In the genomic region with DNA sequence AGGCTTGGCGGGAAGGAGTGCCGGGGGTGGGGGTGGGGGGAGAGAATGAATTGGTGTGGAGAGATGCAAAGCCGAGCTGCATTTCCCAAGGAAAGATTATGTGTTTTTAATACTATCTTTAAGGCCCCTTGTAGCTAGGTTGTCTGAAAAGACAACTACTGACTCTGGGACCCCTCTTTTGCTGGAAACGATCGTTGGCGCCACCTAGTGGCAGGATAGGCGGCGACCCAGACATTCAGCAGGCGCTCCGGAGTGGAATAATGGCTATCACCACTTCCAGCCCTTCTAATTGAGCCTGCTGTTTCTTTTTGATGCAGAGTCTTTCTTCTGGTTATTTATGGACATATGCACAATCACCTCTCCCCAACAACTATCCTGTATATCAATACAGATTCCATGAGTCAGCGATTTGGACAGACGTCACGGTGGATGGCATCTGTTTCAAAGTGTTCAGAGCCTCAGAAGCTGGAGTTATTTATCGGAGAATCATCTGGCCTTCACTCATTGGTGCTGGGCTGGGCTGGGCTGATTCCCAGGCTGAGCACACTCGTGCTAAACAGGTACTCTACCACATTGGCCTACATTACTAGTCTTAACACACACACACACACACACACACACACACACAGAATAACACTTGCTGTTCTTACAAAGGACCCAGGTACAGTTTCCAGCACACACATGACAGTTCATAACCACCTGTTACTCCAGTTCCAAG, we compare ENCODE assay signal across 8 mouse cellular contexts. TPM values are rescaled to one million over a fixed set of nuclear protein-coding genes. Genes with fewer than 3 reads are reported as not detected.
DNase-seq lines count a peak whose midpoint lies in the region; ATAC-seq and TF ChIP-seq lines count a peak whose summit lies in the region.

No protein-coding gene starts in this region.

- no peak overlapping the region for H3K4me3 ChIP-seq in hindbrain, postnatal 0 days (ENCODE audit: low read length)
- H3K4me3 ChIP-seq in midbrain, embryonic 12.5 days, result no peak overlapping the region

- H3K4me1 ChIP-seq in hindbrain, postnatal 0 days (ENCODE audit: insufficient read depth, low read length), result no peaks in the 10 kb centered on the region
- no peaks in the 10 kb centered on the region for H3K4me1 ChIP-seq in midbrain, embryonic 12.5 days

- no peak for ATAC-seq in Patski
- ATAC-seq in hindbrain, postnatal 0 days, result peak; percentile 80; the same call in 1 of the 2 replicates
- ATAC-seq in midbrain, embryonic 12.5 days (ENCODE audit: low FRiP score, low read depth), result peak; percentile 70
- no peak for ATAC-seq in monocyte, adult 5-6 weeks (replicated peaks; ENCODE audit: insufficient number of reproducible peaks, low FRiP score, low TSS enrichment, poor library complexity, severe bottlenecking)

- peak; percentile 81 for TF ChIP-seq CTCF in Patski (IDR thresholded peaks at IDR 0.05)
- TF ChIP-seq CTCF in hindbrain, postnatal 0 days (IDR thresholded peaks at IDR 0.05; ENCODE audit: low read depth), result peak; percentile 85

- 21% methylated on average over 15 of the region's 15 CpGs for WGBS in hindbrain, postnatal 0 days
- WGBS in midbrain, embryonic 12.5 days, result 24% methylated on average over 15 of the region's 15 CpGs

- H3K4me2 ChIP-seq in hindbrain, postnatal 0 days (ENCODE audit: low read depth, low read length), result no peak overlapping the region
- no peak overlapping the region for H3K4me2 ChIP-seq in midbrain, embryonic 12.5 days (replicated peaks)

- no peaks in the 10 kb centered on the region for H3K36me3 ChIP-seq in hindbrain, postnatal 0 days (ENCODE audit: insufficient read depth, low read length)
- no peaks in the 10 kb centered on the region for H3K36me3 ChIP-seq in midbrain, embryonic 12.5 days

- H3K9ac ChIP-seq in hindbrain, postnatal 0 days (replicated peaks; ENCODE audit: low read length), result no peak overlapping the region
- no peak overlapping the region for H3K9ac ChIP-seq in midbrain, embryonic 12.5 days (replicated peaks)

- DNase-seq in Patski (ENCODE audit: low read depth, low spot score), result no peak
- peak; percentile 70 for DNase-seq in cerebellum, adult 8-10 months
- DNase-seq in frontal cortex, postnatal 36 days (ENCODE audit: low spot score in 2 of 2), result peak; percentile 76 to 78
- DNase-seq in hindbrain, postnatal 0 days (ENCODE audit: low spot score), result peak; percentile 83
- peak; percentile 70 to 79 for DNase-seq in left cerebral cortex, postnatal 10 days (ENCODE audit: extremely low spot score in 1 of 2, low spot score in 2 of 2)
- DNase-seq in spleen, adult 18-20 months, result peak; percentile 37 to 79

- in situ Hi-C loops in Patski (cut with MboI; ENCODE audit: low pct_unique_long_range_greater_than_20kb), result loop anchor here (5.0 kb wide), 2 partner anchors 122 to 227 kb away; no protein-coding TSS in a partner anchor

- CTCF ChIA-PET in Patski (lab: Charles Lee), result interaction anchor here (0.6 to 1.9 kb wide), 8 partner anchors 8 to 227 kb away, joined by 3 to 6 read pairs (median 4); a partner anchor contains a TSS

- H3K27me3 ChIP-seq in Patski, result no peaks in the 10 kb centered on the region
- H3K27me3 ChIP-seq in hindbrain, postnatal 0 days (ENCODE audit: insufficient read depth, low read length), result no peaks in the 10 kb centered on the region
- peaks cover 5% of the 10 kb centered on the region; the same call in 1 of the 2 replicates for H3K27me3 ChIP-seq in midbrain, embryonic 12.5 days

- no peaks in the 10 kb centered on the region for H3K9me3 ChIP-seq in hindbrain, postnatal 0 days (ENCODE audit: low read length)
- H3K9me3 ChIP-seq in midbrain, embryonic 12.5 days, result no peaks in the 10 kb centered on the region

- intact Hi-C loops in left cerebral cortex, postnatal 10 days (cut with DNase I), result loop anchor here (2.0 to 5.0 kb wide), 2 partner anchors 118 to 227 kb away; no protein-coding TSS in a partner anchor

- no peak overlapping the region for H3K27ac ChIP-seq in hindbrain, postnatal 0 days
- no peak overlapping the region for H3K27ac ChIP-seq in midbrain, embryonic 12.5 days (replicated peaks)

- POLR2A ChIA-PET in Patski (lab: Charles Lee), result no interaction called here

RNA-seq across cellular contexts. Expression of a gene that starts 24.9 kb away (rescaled TPM):
- not detected for polyA plus RNA-seq in Patski (2021)
- total RNA-seq in hindbrain, postnatal 0 days (2014; rRNA removed), result not detected in 2 replicates
- 0.26 and 0.28 TPM in 2 replicates for polyA plus RNA-seq in hindbrain, postnatal 0 days (2015; fragmentation: Nextera tagmentation; extraction: Ambion mirVana)
- 1 to 10 TPM; 2.1 to 3.0 TPM for total RNA-seq in left cerebral cortex, postnatal 10 days (2021)
- polyA plus RNA-seq in midbrain, embryonic 12.5 days (2016; fragmentation: Nextera tagmentation; extraction: Ambion mirVana), result 0.20 TPM in 1 of 2 replicates, not detected in the other
- total RNA-seq in monocyte, adult 5-6 weeks (2017), result not detected in 3 replicates

RNA-seq across cellular contexts. Expression of a gene that starts 53.5 kb away (rescaled TPM):
- polyA plus RNA-seq in Patski (2021), result not detected
- not detected in 2 replicates for total RNA-seq in hindbrain, postnatal 0 days (2014; rRNA removed)
- 0.10 TPM in 1 of 2 replicates, not detected in the other for polyA plus RNA-seq in hindbrain, postnatal 0 days (2015; fragmentation: Nextera tagmentation; extraction: Ambion mirVana)
- total RNA-seq in left cerebral cortex, postnatal 10 days (2021), result not detected
- polyA plus RNA-seq in midbrain, embryonic 12.5 days (2016; fragmentation: Nextera tagmentation; extraction: Ambion mirVana), result not detected in 2 replicates
- 1.3 to 1.9 TPM in 2 of 3 replicates, not detected in the other for total RNA-seq in monocyte, adult 5-6 weeks (2017)

RNA-seq across cellular contexts. Expression of a gene that starts 58.4 kb away (rescaled TPM):
- polyA plus RNA-seq in Patski (2021), result 1.7 TPM
- total RNA-seq in hindbrain, postnatal 0 days (2014; rRNA removed), result 36.5 and 49.0 TPM in 2 replicates
- 15.0 and 16.1 TPM in 2 replicates for polyA plus RNA-seq in hindbrain, postnatal 0 days (2015; fragmentation: Nextera tagmentation; extraction: Ambion mirVana)
- total RNA-seq in left cerebral cortex, postnatal 10 days (2021), result 100 to 1,000 TPM; 161 to 164 TPM
- 7.4 and 7.9 TPM in 2 replicates for polyA plus RNA-seq in midbrain, embryonic 12.5 days (2016; fragmentation: Nextera tagmentation; extraction: Ambion mirVana)
- total RNA-seq in monocyte, adult 5-6 weeks (2017), result not detected in 3 replicates

Comparison
In these comparisons a context has a peak if more than half of its experiments do, and no peak if none do; other contexts are left out.
1. ATAC-seq: peak in hindbrain, postnatal 0 days (single experiment) and midbrain, embryonic 12.5 days (single experiment); none in Patski (single experiment) and monocyte, adult 5-6 weeks (single experiment).
2. RNA of a gene that starts 58.4 kb away (total RNA-seq): 161 to 164 TPM in left cerebral cortex, postnatal 10 days and 36.5 to 49.0 TPM in hindbrain, postnatal 0 days; not detected in monocyte, adult 5-6 weeks; every median in the first group is over 10 times any median in the second.